Mouse (Mus musculus) limb, embryonic 15.5 days (tissue): ENCODE measurements around the gene Bpifa1. TPM values are rescaled to one million over a fixed set of nuclear protein-coding genes. Genes with fewer than 3 reads are reported as not detected.

ENCODE experiments used
- polyA plus RNA-seq: library from polyadenylated mRNA; unstranded; fragments of >200 nt; fragmentation: Nextera tagmentation; extraction: Ambion mirVana; gene quantifications from 2 replicates; pipeline ENCODE4 v1.2.1, GENCODE M21; 2015

Gene Bpifa1
- polyA plus RNA-seq, 1 experiment from 2014 or later: not detected

Other genes with a start within 250 kb of the Bpifa1 start
- not detected in 2 replicates for gene Bpifb6, start 242.5 kb upstream of the Bpifa1 start, polyA plus RNA-seq
- not detected in 2 replicates for gene Bpifb3, start 224.7 kb upstream of the Bpifa1 start, polyA plus RNA-seq
- not detected in 2 replicates for gene Bpifb4, start 204.7 kb upstream of the Bpifa1 start, polyA plus RNA-seq
- not detected in 2 replicates for gene Bpifa6, start 167.9 kb upstream of the Bpifa1 start, polyA plus RNA-seq
- 0.41 TPM in 1 of 2 replicates, not detected in the other for gene Bpifa2, start 134.6 kb upstream of the Bpifa1 start, polyA plus RNA-seq
- not detected in 2 replicates for gene Bpifa3, start 12.5 kb upstream of the Bpifa1 start, polyA plus RNA-seq
- not detected in 2 replicates for gene Bpifa5, start 19.7 kb downstream of the Bpifa1 start, polyA plus RNA-seq
- 0.20 and 0.35 TPM in 2 replicates for gene Bpifb1, start 47.9 kb downstream of the Bpifa1 start, polyA plus RNA-seq
- 0.81 and 0.83 TPM in 2 replicates for gene Bpifb5, start 80.9 kb downstream of the Bpifa1 start, polyA plus RNA-seq
- gene Bpifb9a, start 115.0 kb downstream of the Bpifa1 start, polyA plus RNA-seq: not detected in 2 replicates
- not detected in 2 replicates for gene Bpifb9b, start 164.3 kb downstream of the Bpifa1 start, polyA plus RNA-seq
- gene Cdk5rap1, start 230.1 kb downstream of the Bpifa1 start, polyA plus RNA-seq: 15.9 and 18.1 TPM in 2 replicates